Mouse (Mus musculus) ES-E14 (cell line): ENCODE measurements around the gene Tstd1. TPM values are rescaled to one million over a fixed set of nuclear protein-coding genes. Genes with fewer than 3 reads are reported as not detected.

Source experiments
- DNase-seq: peaks from one replicate; pipeline ENCODE4 v3.0.0-alpha.2; 2013; ENCODE audit warnings: low read depth, low spot score
- H3K27ac ChIP-seq: 2 replicates; pipeline ENCODE4 v1.5.1; 2012; ENCODE audit warnings: low read depth, mild to moderate bottlenecking, low read length, moderate library complexity, mixed read lengths; ENCODE audit not compliant: poor library complexity, insufficient read depth, severe bottlenecking
- H3K36me3 ChIP-seq: 2 replicates; pipeline ENCODE4 v1.6.1; 2012; ENCODE audit warnings: mild to moderate bottlenecking, low read length, moderate library complexity, mixed read lengths; ENCODE audit not compliant: control insufficient read depth, poor library complexity, insufficient read depth, severe bottlenecking
- H3K4me1 ChIP-seq, 2 experiments: fragments of 150-350 bp in 1 of 2; sonication (generic) in 1 of 2; 2 replicates each; pipeline ENCODE4 v1.6.1; 2012; ENCODE audit warnings: low read length in 2 of 2, mild to moderate bottlenecking in 1 of 2, mixed read lengths in 1 of 2; ENCODE audit not compliant: control insufficient read depth in 2 of 2, insufficient read depth in 2 of 2, poor library complexity in 1 of 2
- H3K4me3 ChIP-seq, 2 experiments: fragments of 150-350 bp in 1 of 2; sonication (generic) in 1 of 2; 2 replicates each; pipeline ENCODE4 v1.5.1; 2012; ENCODE audit warnings: low read length in 2 of 2, low read depth in 1 of 2, mild to moderate bottlenecking in 1 of 2, mixed read lengths in 1 of 2; ENCODE audit not compliant: insufficient read depth in 1 of 2, poor library complexity in 1 of 2, severe bottlenecking in 1 of 2
- H3K9ac ChIP-seq: 2 replicates; pipeline ENCODE4 v1.6.1; 2012; ENCODE audit warnings: low read depth, mild to moderate bottlenecking, low read length, mixed read lengths; ENCODE audit not compliant: poor library complexity, insufficient read depth, severe bottlenecking
- H3K9me3 ChIP-seq: fragments of 150-350 bp; sonication (generic); 2 replicates; pipeline ENCODE4 v1.6.1; 2012; ENCODE audit warnings: low read depth, mild to moderate bottlenecking, low read length; ENCODE audit not compliant: control insufficient read depth, insufficient read depth
- CHD2 ChIP-seq: IDR thresholded peaks from 2 replicates; pipeline ENCODE4 v1.6.1; 2014; ENCODE audit warnings: mild to moderate bottlenecking, low read depth, low read length, inconsistent platforms
- HCFC1 ChIP-seq: IDR thresholded peaks from 2 replicates; pipeline ENCODE4 v1.6.1; 2012; ENCODE audit warnings: low read length, inconsistent platforms, borderline replicate concordance; ENCODE audit not compliant: insufficient read depth
- MAFK ChIP-seq: IDR thresholded peaks from 2 replicates; pipeline ENCODE4 v1.6.1; 2014; ENCODE audit warnings: mild to moderate bottlenecking, low read depth, low read length, inconsistent platforms; ENCODE audit not compliant: insufficient read depth
- ZC3H11A ChIP-seq: IDR thresholded peaks from 2 replicates; pipeline ENCODE4 v1.6.1; 2012; ENCODE audit warnings: low read depth, mild to moderate bottlenecking, inconsistent platforms, low read length, borderline replicate concordance
- ZNF384 ChIP-seq: IDR thresholded peaks from 2 replicates; pipeline ENCODE4 v1.6.1; 2012; ENCODE audit warnings: low read depth, low read length, inconsistent platforms
- in situ Hi-C, 2 experiments: fragments of 600-800 bp; cut with MboI; formaldehyde crosslinking; loops; one replicate each; pipeline ENCODE4 v1.15.1; 2025; ENCODE audit warnings: low sequenced_read_pairs in 2 of 2, inconsistent platforms in 1 of 2; ENCODE audit not compliant: unreplicated experiment in 2 of 2
- total RNA-seq: library from RNA; depleted of rRNA; stranded (reverse); fragments of 300-350 nt; gene quantifications from 2 replicates; pipeline ENCODE4 v1.2.3, GENCODE M21; 2012

Gene Tstd1
- total RNA-seq, 1 experiment, result 6.2 TPM

DNA sequence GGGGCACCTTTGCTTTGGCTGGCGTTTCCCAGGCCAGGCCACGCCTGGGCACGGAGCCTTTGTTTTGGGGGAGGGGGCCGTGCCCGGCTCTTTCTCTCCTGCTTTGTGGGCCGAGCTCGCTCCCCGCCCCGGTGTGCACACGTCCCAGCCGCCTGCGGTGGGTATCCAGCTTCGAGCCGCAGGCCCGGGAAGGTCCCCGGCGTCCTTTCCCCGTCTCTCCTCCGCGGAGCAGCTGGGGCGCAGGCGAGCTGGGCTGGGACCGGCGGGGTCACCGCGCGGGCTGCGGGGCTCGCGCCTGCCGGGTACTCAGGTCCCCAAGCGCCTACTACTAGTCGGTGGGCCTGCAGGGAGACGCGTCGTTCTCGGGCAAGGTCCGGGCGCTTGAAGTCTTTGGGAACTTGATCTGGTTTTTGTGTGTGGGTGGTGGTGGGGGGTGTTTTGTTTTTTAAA lies 7.2 kb upstream of the Tstd1 start:
- peaks cover 13% of the 10 kb centered on the region for H3K36me3 ChIP-seq
- peak overlapping the region; percentile 92 for H3K9ac ChIP-seq
- no peak for TF ChIP-seq MAFK
- no peak for TF ChIP-seq ZNF384
- no peak for TF ChIP-seq HCFC1
- no peak for TF ChIP-seq CHD2
- TF ChIP-seq ZC3H11A, result no peak
- peaks cover 5 to 17% of the 10 kb centered on the region in 2 experiments; a peak in 3 of 4 replicates for H3K4me1 ChIP-seq
- in situ Hi-C loops, result no loop called here
- peak overlapping the region; percentile 88 to 92 for H3K4me3 ChIP-seq
- no peak for DNase-seq
- H3K27ac ChIP-seq, result peak overlapping the region; percentile 76
- no peaks in the 10 kb centered on the region for H3K9me3 ChIP-seq

DNA sequence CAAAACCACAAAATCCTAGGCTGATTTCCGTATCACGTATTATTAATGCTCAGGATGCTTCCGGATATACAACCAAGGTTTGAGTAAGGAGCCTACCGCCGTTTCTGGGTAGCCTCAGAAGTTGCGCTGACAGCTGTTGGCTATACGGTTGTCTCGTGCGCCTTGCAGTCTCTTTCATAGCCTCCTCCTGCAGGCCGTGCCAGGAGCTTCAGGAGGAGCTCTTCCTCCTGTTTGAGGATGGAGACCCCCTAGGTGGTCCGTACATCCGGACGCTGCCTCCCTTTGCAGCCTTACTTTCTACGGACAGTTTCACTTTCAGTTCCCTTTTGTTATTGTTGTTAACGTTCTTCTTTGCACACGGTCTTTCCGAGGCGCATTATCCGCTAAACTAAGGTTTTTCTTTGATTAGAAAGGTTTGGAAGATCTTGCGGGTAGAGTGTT lies 6.7 kb upstream of the Tstd1 start:
- H3K4me1 ChIP-seq, result peaks cover 5 to 19% of the 10 kb centered on the region in 2 experiments; a peak in 3 of 4 replicates
- H3K36me3 ChIP-seq, result peaks cover 16% of the 10 kb centered on the region
- TF ChIP-seq CHD2 (no peak), ZNF384 (no peak), MAFK (no peak), HCFC1 (no peak), ZC3H11A (no peak)
- H3K27ac ChIP-seq, result peak overlapping the region; percentile 76; the same call in 1 of the 2 replicates
- no peak for DNase-seq
- in situ Hi-C loops, result no loop called here
- peak overlapping the region; percentile 92 for H3K9ac ChIP-seq
- H3K4me3 ChIP-seq, result peak overlapping the region; percentile 88 to 92
- H3K9me3 ChIP-seq, result no peaks in the 10 kb centered on the region

DNA sequence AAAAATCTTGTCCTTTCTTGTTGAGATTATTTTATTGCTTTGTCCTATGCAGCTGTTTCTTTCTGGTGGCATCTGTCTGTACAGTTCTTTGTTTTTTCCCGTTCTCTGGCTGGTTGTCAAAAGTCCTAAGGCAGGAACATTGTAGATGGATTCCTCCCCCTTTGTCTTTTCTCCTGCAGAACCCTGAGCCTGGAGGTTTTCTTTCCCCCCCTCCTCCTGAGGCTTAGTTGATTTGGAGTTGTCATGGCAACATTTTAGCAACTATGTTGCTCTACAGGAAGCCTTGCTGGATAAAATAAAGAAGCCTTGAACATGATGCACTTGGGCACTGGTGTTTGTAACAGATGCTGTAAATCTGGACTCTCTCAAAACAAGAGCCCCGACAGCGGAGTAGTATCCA lies 6.2 kb upstream of the Tstd1 start:
- in situ Hi-C loops, result no loop called here
- Histone ChIP-seq H3K4me1 (peaks cover 5 to 21% of the 10 kb centered on the region in 2 experiments; a peak in 3 of 4 replicates), H3K27ac (peak overlapping the region; percentile 34; the same call in 1 of the 2 replicates), H3K9ac (peak overlapping the region; percentile 61; the same call in 1 of the 2 replicates), H3K36me3 (peaks cover 20% of the 10 kb centered on the region), H3K4me3 (peak overlapping the region; percentile 88 to 92), H3K9me3 (no peaks in the 10 kb centered on the region)
- DNase-seq, result no peak
- TF ChIP-seq ZC3H11A (no peak), CHD2 (no peak), MAFK (no peak), ZNF384 (no peak), HCFC1 (no peak)

GRCm38 (mm10) chr1:171413608-171414007 lies 5.1 kb upstream of the Tstd1 start:
- Histone ChIP-seq H3K9ac (peak overlapping the region; percentile 61; the same call in 1 of the 2 replicates), H3K36me3 (peaks cover 29% of the 10 kb centered on the region), H3K27ac (peak overlapping the region; percentile 51; the same call in 1 of the 2 replicates), H3K4me1 (peaks cover 5 to 23% of the 10 kb centered on the region in 2 experiments; a peak in 3 of 4 replicates), H3K9me3 (no peaks in the 10 kb centered on the region), H3K4me3 (peak overlapping the region; percentile 88 to 92; a peak in 3 of 4 replicates)
- no peak for TF ChIP-seq ZC3H11A
- TF ChIP-seq MAFK, result no peak
- TF ChIP-seq CHD2, result no peak
- TF ChIP-seq HCFC1, result no peak
- no peak for TF ChIP-seq ZNF384
- DNase-seq, result no peak
- in situ Hi-C loops, result no loop called here
